Comparison of ENCODE assay signal across 9 mouse cellular contexts in genomic region chr8:57340840-57341540, GRCm38 (mm10). TPM values are rescaled to one million over a fixed set of nuclear protein-coding genes. Genes with fewer than 3 reads are reported as not detected.
DNase-seq lines count a peak whose midpoint lies in the region; ATAC-seq and TF ChIP-seq lines count a peak whose summit lies in the region.
"Had no signal": no experiment of that assay in that cellular context is flagged by ENCODE, and none has a peak within 500 bp of the region (broad histone marks: within the 10 kb centered on the region; RNA-seq: fewer than 3 reads in every experiment).

No protein-coding gene starts in this region.

- H3K27me3 ChIP-seq in lung, embryonic 15.5 days = peaks cover 100% of the 10 kb centered on the region
- peaks cover 88% of the 10 kb centered on the region for H3K27me3 ChIP-seq in forebrain, embryonic 16.5 days (replicated peaks; ENCODE audit: control insufficient read depth, insufficient read depth, low read length)
- peaks cover 42% of the 10 kb centered on the region for H3K27me3 ChIP-seq in intestine, embryonic 15.5 days (replicated peaks)
- peaks cover 100% of the 10 kb centered on the region for H3K27me3 ChIP-seq in neural tube, embryonic 13.5 days

- 4% methylated on average over 41 of the region's 41 CpGs for WGBS in lung, embryonic 15.5 days
- WGBS in forebrain, embryonic 16.5 days = 2% methylated on average over 40 of the region's 41 CpGs
- WGBS in intestine, embryonic 15.5 days = 11% methylated on average over 41 of the region's 41 CpGs
- under 1% methylated on average over 41 of the region's 41 CpGs for WGBS in neural tube, embryonic 13.5 days

- H3K4me2 ChIP-seq in lung, embryonic 15.5 days = peak overlapping the region; percentile 48
- peak overlapping the region; percentile 25 for H3K4me2 ChIP-seq in forebrain, embryonic 16.5 days (ENCODE audit: low read length)
- peak overlapping the region; percentile 61 for H3K4me2 ChIP-seq in intestine, embryonic 15.5 days (replicated peaks)
- H3K4me2 ChIP-seq in neural tube, embryonic 13.5 days = peak overlapping the region; percentile 34

- no peak for TF ChIP-seq CTCF in layer of hippocampus, adult 2 months (conservative IDR thresholded peaks at IDR 0.05)

- H3K36me3 ChIP-seq in lung, embryonic 15.5 days = no peaks in the 10 kb centered on the region
- H3K36me3 ChIP-seq in forebrain, embryonic 16.5 days (ENCODE audit: control insufficient read depth, insufficient read depth) = no peaks in the 10 kb centered on the region
- H3K36me3 ChIP-seq in intestine, embryonic 15.5 days = no peaks in the 10 kb centered on the region
- H3K36me3 ChIP-seq in neural tube, embryonic 13.5 days = no peaks in the 10 kb centered on the region

- no peaks in the 10 kb centered on the region for H3K9me3 ChIP-seq in lung, embryonic 15.5 days
- H3K9me3 ChIP-seq in forebrain, embryonic 16.5 days (ENCODE audit: control insufficient read depth, low read length) = no peaks in the 10 kb centered on the region
- H3K9me3 ChIP-seq in intestine, embryonic 15.5 days = no peaks in the 10 kb centered on the region
- H3K9me3 ChIP-seq in neural tube, embryonic 13.5 days = no peaks in the 10 kb centered on the region

- 0 out of 2 replicates have a peak overlapping the region, but pooled peaks have one; percentile 2 for H3K9ac ChIP-seq in lung, embryonic 15.5 days
- no peak overlapping the region for H3K9ac ChIP-seq in forebrain, embryonic 16.5 days (replicated peaks; ENCODE audit: low read depth, low read length)
- peak overlapping the region; percentile 39 for H3K9ac ChIP-seq in intestine, embryonic 15.5 days
- no peak overlapping the region for H3K9ac ChIP-seq in neural tube, embryonic 13.5 days

- peak overlapping the region; percentile 23 for H3K4me3 ChIP-seq in lung, embryonic 15.5 days
- H3K4me3 ChIP-seq in forebrain, embryonic 16.5 days (replicated peaks; ENCODE audit: low read length) = 0 out of 2 replicates have a peak overlapping the region, but pooled peaks have one; percentile 7
- H3K4me3 ChIP-seq in intestine, embryonic 15.5 days (replicated peaks) = peak overlapping the region; percentile 32
- 0 out of 2 replicates have a peak overlapping the region, but pooled peaks have one; percentile 4 for H3K4me3 ChIP-seq in neural tube, embryonic 13.5 days
- no peak overlapping the region for H3K4me3 ChIP-seq in layer of hippocampus, adult 2 months

- no peak for DNase-seq in lung, postnatal 10 days
- DNase-seq in adrenal gland, postnatal 4 days (ENCODE audit: low spot score in 2 of 2) = no peak
- no peak for DNase-seq in layer of hippocampus, adult 2 months (ENCODE audit: low spot score in 2 of 2)
- DNase-seq in natural killer cell, adult 2 months (ENCODE audit: low spot score in 2 of 2) = no peak

- peak; percentile 35; the same call in 1 of the 2 replicates for ATAC-seq in lung, embryonic 15.5 days (ENCODE audit: borderline replicate concordance, extremely low read depth, low FRiP score, low TSS enrichment)
- ATAC-seq in forebrain, embryonic 16.5 days = peak; percentile 39
- peak; percentile 65; the same call in 1 of the 2 replicates for ATAC-seq in intestine, embryonic 15.5 days
- no peak for ATAC-seq in neural tube, embryonic 13.5 days (ENCODE audit: low read depth)

- H3K27ac ChIP-seq in lung, embryonic 15.5 days = no peak overlapping the region
- no peak overlapping the region for H3K27ac ChIP-seq in forebrain, embryonic 16.5 days (ENCODE audit: low read length)
- peak overlapping the region; percentile 23; the same call in 1 of the 2 replicates for H3K27ac ChIP-seq in intestine, embryonic 15.5 days
- H3K27ac ChIP-seq in neural tube, embryonic 13.5 days (replicated peaks) = no peak overlapping the region
- no peak overlapping the region for H3K27ac ChIP-seq in layer of hippocampus, adult 2 months

- 0 out of 2 replicates have a peak, but pooled peaks cover 8% of the 10 kb centered on the region for H3K4me1 ChIP-seq in lung, embryonic 15.5 days
- H3K4me1 ChIP-seq in forebrain, embryonic 16.5 days (replicated peaks; ENCODE audit: control insufficient read depth, insufficient read depth, low read length) = peaks cover 5% of the 10 kb centered on the region
- H3K4me1 ChIP-seq in intestine, embryonic 15.5 days (replicated peaks) = 0 out of 2 replicates have a peak, but pooled peaks cover 12% of the 10 kb centered on the region
- H3K4me1 ChIP-seq in neural tube, embryonic 13.5 days (replicated peaks) = peaks cover 11% of the 10 kb centered on the region

RNA-seq across cellular contexts. Expression of gene Hand2, which starts 20.2 kb away (rescaled TPM):
- polyA plus RNA-seq in lung, embryonic 15.5 days (2015; fragmentation: Nextera tagmentation; extraction: Ambion mirVana) = 0.35 and 0.84 TPM in 2 replicates
- not detected in 2 replicates for polyA plus RNA-seq in forebrain, embryonic 16.5 days (2015; fragmentation: Nextera tagmentation; extraction: Ambion mirVana)
- 6.7 and 9.4 TPM in 2 replicates for polyA plus RNA-seq in intestine, embryonic 15.5 days (2015; fragmentation: Nextera tagmentation; extraction: Ambion mirVana)
- polyA plus RNA-seq in neural tube, embryonic 13.5 days (2015; fragmentation: Nextera tagmentation; extraction: Ambion mirVana) = 0.08 TPM in 1 of 2 replicates, not detected in the other
- 10 to 100 TPM; 59.6 to 63.5 TPM for total RNA-seq in adrenal gland, postnatal 4 days (2021)
- total RNA-seq in layer of hippocampus, adult 2 months (2021) = not detected
- total RNA-seq: neutrophil, adult 5-6 weeks had no signal

Comparison
In these comparisons a context has a peak if more than half of its experiments do, and no peak if none do; other contexts are left out.
1. H3K9ac ChIP-seq: peak in lung, embryonic 15.5 days (single experiment) and intestine, embryonic 15.5 days (single experiment); none in forebrain, embryonic 16.5 days (single experiment) and neural tube, embryonic 13.5 days (single experiment).
2. Peak in every context shown above with its lines, with median percentiles within 50 percentile points of each other: H3K4me2 ChIP-seq.